In genomic region chr15:93167451-93167850, GRCm38 (mm10) we compare ENCODE assay signal across 16 mouse cellular contexts.
"Had no signal": no experiment of that assay in that cellular context is flagged by ENCODE, and none has a peak within 500 bp of the region (broad histone marks: within the 10 kb centered on the region; RNA-seq: fewer than 3 reads in every experiment).

No protein-coding gene starts in this region.

- DNase-seq: heart, postnatal 10 days; heart, postnatal 14 days; heart, postnatal 36 days; heart, postnatal 4 days; kidney, adult 11 months; kidney, adult 18-20 months; kidney, adult 2 months; kidney, adult 8-10 months; kidney, adult 9 months; kidney, postnatal 10 days; kidney, postnatal 14 days; kidney, postnatal 25 days; kidney, postnatal 36 days; kidney, postnatal 4 days; layer of hippocampus, adult 9-11 months; layer of hippocampus, postnatal 36 days had no signal
